Mouse (Mus musculus) T-helper 2 cell (primary cell): ENCODE data around the gene Rnf181.

Experiments
- in situ Hi-C: fragments of 300-600 bp; cut with MboI, MseI; formaldehyde crosslinking; loops from one replicate; pipeline ENCODE4 v1.15.1; 2025; ENCODE audit warnings: high pct_unique_total_duplicates

The Rnf181 gene

GRCm38 (mm10) chr6:72385258-72385657, 18.5 kb upstream of the Rnf181 start:
- in situ Hi-C loops, result no loop called here

- in situ Hi-C loops, result no loop called here
These were observed 17.2 kb upstream of the Rnf181 start for GRCm38 (mm10) chr6:72383952-72384351.

DNA sequence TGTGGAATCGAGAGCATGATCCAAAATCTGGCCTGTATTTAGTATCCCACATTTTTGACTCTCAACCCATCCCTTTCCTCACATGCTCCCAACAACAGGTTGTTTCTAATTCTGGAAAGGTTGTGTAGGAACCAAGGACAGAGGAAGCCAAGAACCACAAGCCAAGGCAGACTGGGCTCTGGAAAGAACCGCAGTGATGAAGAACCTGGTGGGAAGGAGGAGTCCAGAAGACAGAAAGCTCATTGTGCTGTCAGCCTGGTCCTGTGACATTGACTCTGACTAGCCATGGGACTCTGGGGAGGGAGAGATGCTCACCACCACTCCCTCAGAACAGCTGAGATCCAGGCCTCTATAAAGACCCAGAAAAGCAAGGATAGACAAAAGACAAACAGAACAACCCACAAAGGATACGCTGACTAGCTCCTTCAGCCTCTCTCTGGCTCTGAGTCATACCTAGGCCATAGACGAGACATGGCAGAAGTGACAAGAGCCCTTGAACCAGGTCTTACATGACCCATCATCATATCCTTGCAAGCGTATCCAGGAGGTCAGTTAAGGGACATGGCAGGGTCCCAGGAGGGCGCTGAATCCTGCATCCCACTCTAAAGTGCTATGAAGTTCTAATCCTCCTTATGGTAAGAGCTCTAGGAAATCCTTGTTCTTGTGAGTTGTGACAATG, 16.5 kb upstream of the Rnf181 start:
- in situ Hi-C loops, result no loop called here

- in situ Hi-C loops, result no loop called here
These were observed 15.7 kb upstream of the Rnf181 start for GRCm38 (mm10) chr6:72382494-72382893.

- in situ Hi-C loops, result no loop called here
These were observed 13.5 kb upstream of the Rnf181 start, which contains the start of gene Vamp5 for GRCm38 (mm10) chr6:72380131-72380770. Vamp5 (minus strand) TSS chr6:72380468.

DNA sequence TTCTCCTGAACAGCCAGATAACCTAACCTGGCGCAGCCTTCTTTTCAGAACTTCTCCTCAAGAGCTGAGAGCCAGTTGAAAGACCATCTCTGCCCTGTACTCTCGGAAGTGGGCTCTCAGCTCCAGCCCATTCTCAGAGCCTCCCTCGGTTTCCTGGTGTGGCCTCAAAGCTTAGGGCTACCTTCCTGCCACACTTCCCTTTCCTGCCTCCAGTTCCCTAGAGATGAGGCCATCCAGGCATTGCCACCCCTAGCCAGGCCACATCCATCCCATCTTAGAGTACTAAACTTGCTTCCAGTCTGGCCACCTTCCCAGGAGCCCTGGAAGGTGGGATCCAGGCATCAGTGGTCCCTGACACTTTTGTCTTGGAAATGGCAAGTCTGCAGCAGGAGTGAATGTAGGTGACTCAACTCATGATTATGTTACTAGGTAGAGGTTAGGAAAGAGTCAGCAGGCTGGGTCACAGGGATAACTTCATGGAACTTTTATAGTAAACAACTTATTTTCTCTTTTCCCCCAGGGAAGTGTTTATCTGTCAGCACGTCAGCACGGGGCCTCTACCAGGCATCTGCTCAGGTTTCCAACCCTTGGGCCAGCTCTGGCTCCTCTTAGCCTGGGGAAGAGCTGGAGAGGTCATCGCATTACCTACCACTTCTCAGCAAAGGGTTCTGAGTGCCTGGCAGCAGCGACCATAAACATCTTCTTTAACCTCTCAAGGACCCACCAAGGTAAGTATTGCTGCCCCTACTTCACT, 12.8 kb upstream of the Rnf181 start:
- in situ Hi-C loops, result no loop called here

DNA sequence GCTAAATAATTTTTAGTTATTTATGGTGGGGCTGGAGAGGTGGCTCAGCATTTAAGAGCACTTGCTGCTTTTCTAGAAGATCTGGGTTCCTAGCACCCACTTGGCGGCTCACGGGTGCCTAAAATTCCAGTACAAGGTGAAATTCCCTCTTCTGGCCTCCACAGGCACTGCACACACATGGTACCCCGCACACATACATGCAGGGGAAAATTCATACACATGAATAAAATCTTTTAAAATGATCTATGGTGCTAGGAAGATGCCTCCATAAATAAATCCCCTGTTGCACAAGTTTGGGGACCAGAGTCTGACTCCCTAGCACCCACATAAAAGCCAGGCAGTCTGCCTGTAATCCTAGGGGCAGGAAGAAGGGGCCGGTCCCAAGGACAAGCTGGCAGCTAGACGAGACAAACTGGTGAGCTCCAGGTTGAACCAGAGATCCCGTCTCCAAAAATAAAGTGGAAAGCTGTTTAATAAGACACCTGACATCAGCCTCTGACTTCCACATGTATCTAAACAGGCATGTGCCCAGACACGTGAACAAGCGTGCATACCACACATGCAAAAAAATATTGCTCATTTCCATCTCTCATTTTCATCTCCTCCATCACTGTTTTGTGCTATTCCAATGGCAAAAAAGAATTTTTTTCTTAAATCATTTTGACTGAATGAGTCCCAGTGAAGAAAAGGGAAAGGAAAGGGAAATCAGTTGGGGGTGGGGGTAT, 11.9 kb upstream of the Rnf181 start:
- in situ Hi-C loops, result no loop called here

- in situ Hi-C loops, result no loop called here
These were observed 8.2 kb upstream of the Rnf181 start for GRCm38 (mm10) chr6:72374820-72375563.

DNA sequence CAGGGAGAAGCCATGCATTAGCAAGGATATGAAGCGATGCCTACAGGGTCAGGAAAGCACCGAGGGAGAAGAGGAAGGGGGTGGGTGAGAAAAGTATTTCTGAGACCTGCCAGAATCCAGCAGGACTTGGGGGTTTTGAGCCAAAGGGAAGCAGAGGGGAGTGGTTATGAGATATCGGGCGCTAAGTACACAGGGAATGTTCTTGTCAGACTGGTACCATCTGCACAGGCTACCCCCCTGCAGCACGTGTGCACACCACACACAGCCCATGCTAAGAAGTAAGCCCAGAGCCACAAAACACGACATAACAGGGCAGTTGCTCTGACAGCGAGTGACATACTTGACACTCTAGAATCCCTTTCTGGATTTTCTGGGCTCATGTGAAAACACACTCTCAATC, 7.5 kb upstream of the Rnf181 start:
- in situ Hi-C loops, result no loop called here

DNA sequence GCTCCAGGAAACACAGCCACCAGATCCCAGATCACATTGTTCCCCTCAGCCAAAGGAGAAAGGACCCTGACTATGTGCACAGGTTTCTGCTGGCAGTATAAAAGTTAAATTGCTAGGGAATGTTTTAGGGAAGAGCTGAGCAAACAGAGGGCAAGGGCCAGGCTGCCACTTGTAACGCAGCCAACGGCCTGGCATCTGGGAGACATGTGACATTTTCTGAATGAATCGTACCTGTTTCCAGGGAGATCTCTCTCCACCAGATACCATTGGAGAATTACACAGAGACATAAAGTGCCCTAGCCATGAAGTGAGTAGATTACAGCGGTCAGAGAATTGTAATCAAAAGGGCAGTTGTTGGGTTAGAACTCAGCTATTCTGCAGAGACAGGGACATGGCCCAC, 6.4 kb upstream of the Rnf181 start:
- in situ Hi-C loops, result no loop called here

- in situ Hi-C loops, result no loop called here
These were observed 4.8 kb upstream of the Rnf181 start for GRCm38 (mm10) chr6:72371571-72371970.

GRCm38 (mm10) chr6:72371147-72371546, 4.4 kb upstream of the Rnf181 start:
- in situ Hi-C loops, result no loop called here

GRCm38 (mm10) chr6:72370091-72370490, 3.3 kb upstream of the Rnf181 start:
- in situ Hi-C loops, result no loop called here

GRCm38 (mm10) chr6:72369557-72369956, 2.8 kb upstream of the Rnf181 start:
- in situ Hi-C loops, result no loop called here

- in situ Hi-C loops, result no loop called here
These were observed 761 bp upstream of the Rnf181 start for GRCm38 (mm10) chr6:72367460-72367974.

DNA sequence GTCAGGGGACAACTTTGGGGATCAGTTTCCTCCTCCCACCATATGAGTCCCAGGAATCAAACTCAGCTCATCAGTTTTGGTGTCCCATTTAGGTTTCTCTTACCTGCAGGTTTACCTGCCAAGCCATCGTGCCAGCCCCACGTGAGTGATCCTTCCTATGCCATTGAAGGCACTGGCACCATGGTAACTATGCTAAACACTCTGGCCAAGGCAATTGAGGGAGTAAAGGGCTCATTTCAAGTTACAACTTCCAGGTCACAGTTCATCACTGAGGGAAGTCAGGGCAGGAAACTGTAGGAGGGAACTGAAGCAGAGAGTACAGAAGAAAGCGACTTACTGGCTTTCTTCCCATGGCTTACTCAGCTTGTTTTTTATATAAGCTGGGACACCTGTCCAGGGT, 452 bp downstream of the Rnf181 start:
- in situ Hi-C loops, result no loop called here

DNA sequence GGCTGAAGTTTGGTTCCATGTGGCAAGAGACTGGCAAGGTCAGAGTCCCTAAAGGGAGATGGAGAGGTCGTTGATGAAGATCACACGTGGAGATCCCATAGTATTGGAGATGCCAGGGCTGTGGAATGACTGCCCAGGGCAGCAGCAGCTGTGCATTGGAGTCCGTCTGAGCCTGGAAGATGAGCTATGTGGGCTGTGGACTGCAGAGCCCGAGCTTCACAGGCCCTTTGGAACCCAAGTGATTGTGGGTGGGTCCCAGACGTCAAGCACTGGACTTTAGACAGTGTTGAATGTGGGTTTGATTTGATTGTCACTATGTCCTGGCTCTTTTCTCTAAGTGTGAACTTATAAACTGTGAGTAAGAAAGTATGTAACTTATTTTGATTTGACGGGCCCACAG, 1.8 kb downstream of the Rnf181 start:
- in situ Hi-C loops, result no loop called here

DNA sequence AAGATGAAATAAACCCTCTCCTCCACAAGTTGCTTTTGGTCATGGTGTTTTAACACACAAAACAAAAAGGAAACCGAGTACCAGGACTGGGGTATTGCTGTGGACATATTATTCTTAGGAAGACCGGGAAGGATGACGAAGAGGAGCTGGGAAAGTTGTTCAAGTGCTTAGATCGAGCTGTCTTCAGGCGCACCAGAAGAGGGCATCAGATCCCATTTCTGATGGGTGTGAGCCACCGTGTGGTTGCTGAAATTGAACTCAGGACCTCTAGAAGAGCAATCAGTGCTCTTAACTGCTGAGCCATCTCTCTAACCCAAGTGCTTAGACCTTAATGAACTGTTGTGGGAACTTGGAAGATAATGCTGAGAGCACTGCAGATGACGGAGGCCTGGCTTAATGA, 2.7 kb downstream of the Rnf181 start:
- in situ Hi-C loops, result no loop called here

- in situ Hi-C loops, result no loop called here
These were observed 4.4 kb downstream of the Rnf181 start for GRCm38 (mm10) chr6:72362132-72363028.

GRCm38 (mm10) chr6:72361121-72361551, 5.6 kb downstream of the Rnf181 start:
- in situ Hi-C loops, result no loop called here
